Mouse (Mus musculus): ENCODE measurements around the gene Hoxa5. TPM values are rescaled to one million over a fixed set of nuclear protein-coding genes. Genes with fewer than 3 reads are reported as not detected.
A peak's percentile ranks its signal among the peaks of the same experiment; 100 is the strongest.

Gene Hoxa5
- polyA plus RNA-seq, 1 experiment from 2014 or later, result 21.4 TPM

GRCm38 (mm10) chr6:52213119-52213986, 9.0 kb upstream of the Hoxa5 start, which contains the start of the genes Hoxa3 and Gm28308:
Gene Hoxa3, minus strand, starts transcription at chr6:52213336.
Gene Gm28308, minus strand, starts transcription at chr6:52213339.
- ChIA-PET CTCF (interaction anchor here (0.8 to 2.9 kb wide), 8 partner anchors 10 to 211 kb away, joined by 3 to 21 read pairs (median 4); partner anchors contain the start of genes Hoxa10 and Hoxa7), POLR2A (interaction anchor here (0.7 to 37.4 kb wide), 5 partner anchors 9 to 744 kb away, joined by 3 to 778 read pairs (median 153); partner anchors contain the start of genes 5730596B20Rik, Hoxa10, Hoxa11 and Hoxa7)
- no peak for TF ChIP-seq CTCF (IDR thresholded peaks at IDR 0.05)
- H3K27me3 ChIP-seq, result no peaks in the 10 kb centered on the region
- no peak for DNase-seq (ENCODE audit: low read depth, low spot score)
- peak; percentile 35 for ATAC-seq
- in situ Hi-C loops (cut with MboI; ENCODE audit: low pct_unique_long_range_greater_than_20kb), result loop anchor here (25.0 kb wide), 1 partner anchor 501 kb away; no protein-coding TSS in a partner anchor

DNA sequence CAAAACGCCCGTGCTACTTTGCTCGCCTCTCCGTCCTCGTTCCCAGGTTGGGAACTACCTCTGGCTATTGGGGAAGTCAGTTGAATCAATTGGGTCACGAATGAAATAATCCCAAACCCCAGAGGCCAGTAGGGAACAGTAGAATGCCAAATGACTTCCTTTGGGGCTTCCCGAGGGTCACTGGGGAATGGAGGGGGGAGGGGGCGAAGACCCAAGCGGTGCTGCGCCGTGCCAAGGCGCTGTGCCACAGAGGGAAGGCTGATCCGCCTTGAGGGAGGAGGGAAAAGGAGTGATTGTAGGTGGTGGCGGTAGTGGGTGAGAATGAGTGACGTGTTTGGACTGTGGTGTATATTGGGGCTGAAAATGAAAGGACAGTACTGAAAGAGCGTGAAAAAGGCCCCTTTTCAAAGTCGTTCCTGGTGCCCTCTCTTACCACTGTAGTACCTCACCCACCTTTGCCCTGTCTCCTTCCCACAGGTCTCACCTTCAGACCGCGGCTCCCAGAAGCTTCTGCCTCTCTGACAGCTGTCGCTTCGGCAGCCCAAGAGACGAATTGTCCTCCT, 8.2 kb upstream of the Hoxa5 start:
- TF ChIP-seq CTCF (IDR thresholded peaks at IDR 0.05), result no peak
- ChIA-PET POLR2A (interaction anchor here (1.4 to 37.4 kb wide), 5 partner anchors 11 to 54 kb away, joined by 4 to 778 read pairs (median 153); partner anchors contain the start of genes 5730596B20Rik, Hoxa1, Hoxa10 and Hoxa11), CTCF (interaction anchor here (0.8 to 3.4 kb wide), 4 partner anchors 8 to 210 kb away, joined by 3 to 21 read pairs (median 12); partner anchors contain the start of gene Hoxa7)
- no peak for ATAC-seq
- H3K27me3 ChIP-seq, result no peaks in the 10 kb centered on the region
- no peak for DNase-seq (ENCODE audit: low read depth, low spot score)
- in situ Hi-C loops (cut with MboI; ENCODE audit: low pct_unique_long_range_greater_than_20kb), result loop anchor here (25.0 kb wide), 1 partner anchor 500 kb away; no protein-coding TSS in a partner anchor

DNA sequence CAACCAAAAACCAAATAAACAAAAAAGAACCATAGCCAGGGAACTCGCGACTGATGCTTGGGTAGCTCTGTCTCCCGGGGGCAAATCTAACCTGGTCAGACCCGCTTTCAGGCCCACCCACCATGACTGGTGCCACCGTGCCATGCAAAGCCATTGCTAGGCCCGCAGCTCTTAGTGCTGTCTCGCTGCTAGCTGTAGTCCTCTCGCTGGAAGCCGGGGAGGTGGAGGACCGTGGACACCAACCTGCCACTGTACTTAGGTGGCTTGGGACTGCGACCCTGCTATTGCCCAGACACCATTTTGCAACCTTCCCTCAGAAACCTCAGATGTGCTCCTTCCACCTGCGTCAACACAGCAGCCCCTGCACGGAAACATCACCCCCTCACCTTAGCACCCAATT, 7.6 kb upstream of the Hoxa5 start:
- no peak for TF ChIP-seq CTCF (IDR thresholded peaks at IDR 0.05)
- DNase-seq (ENCODE audit: low read depth, low spot score) (no peak), ATAC-seq (no peak)
- ChIA-PET CTCF (interaction anchor here (1.0 to 3.4 kb wide), 7 partner anchors 9 to 34 kb away, joined by 3 to 21 read pairs (median 6); partner anchors contain the start of genes Hoxa10, Hoxa11, Hoxa7 and Hoxa9), POLR2A (interaction anchor here (1.4 to 37.4 kb wide), 6 partner anchors 11 to 207 kb away, joined by 4 to 778 read pairs (median 80); partner anchors contain the start of genes 5730596B20Rik, Hoxa1, Hoxa10 and Hoxa11)
- in situ Hi-C loops (cut with MboI; ENCODE audit: low pct_unique_long_range_greater_than_20kb), result loop anchor here (25.0 kb wide), 1 partner anchor 500 kb away; no protein-coding TSS in a partner anchor
- H3K27me3 ChIP-seq, result no peaks in the 10 kb centered on the region

DNA sequence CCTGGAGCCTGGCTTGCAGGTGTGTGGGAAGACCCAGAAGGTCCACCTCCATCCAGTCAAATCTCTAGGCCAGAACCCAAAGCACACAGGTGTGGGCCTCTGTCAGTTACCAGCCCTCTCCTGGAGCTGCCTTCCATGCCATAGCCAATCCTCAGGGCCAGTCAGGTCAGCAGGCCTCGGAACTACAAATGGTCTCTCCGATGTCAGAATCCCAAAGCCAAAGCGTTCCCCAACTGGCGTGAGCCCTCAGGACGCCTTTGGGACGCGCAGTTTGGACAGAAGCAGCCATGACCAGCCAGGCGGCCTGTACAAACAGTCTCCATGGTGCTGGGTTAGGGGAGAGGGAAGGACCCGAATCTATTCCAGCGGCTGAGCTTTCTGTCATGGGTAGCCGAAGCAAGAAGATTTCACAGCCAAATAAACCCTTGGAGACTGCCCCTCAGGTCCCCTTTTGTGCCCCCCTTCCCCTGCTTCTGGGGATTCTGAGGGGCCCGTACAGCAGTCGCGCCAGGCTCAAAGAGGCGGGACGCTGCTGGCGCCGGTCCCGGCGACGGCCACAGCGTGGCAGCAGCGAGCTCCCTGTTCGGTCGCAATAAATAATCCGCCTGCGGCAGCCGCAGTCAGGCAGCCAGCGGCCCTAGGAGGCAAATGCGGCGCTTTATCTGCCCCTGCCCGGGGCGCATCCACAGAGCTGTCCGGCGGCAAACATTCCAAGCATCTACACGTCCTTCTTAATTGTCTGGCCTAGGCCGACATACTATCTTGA, 7.0 kb upstream of the Hoxa5 start:
- no peaks in the 10 kb centered on the region for H3K27me3 ChIP-seq
- ATAC-seq (peak; percentile 19), DNase-seq (ENCODE audit: low read depth, low spot score) (no peak)
- TF ChIP-seq CTCF (IDR thresholded peaks at IDR 0.05), result no peak
- ChIA-PET POLR2A (interaction anchor here (0.5 to 37.4 kb wide), 7 partner anchors 12 to 275 kb away, joined by 3 to 778 read pairs (median 6); partner anchors contain the start of genes 5730596B20Rik, Hoxa1, Hoxa10 and Hoxa11), CTCF (interaction anchor here (0.8 to 3.4 kb wide), 13 partner anchors 9 to 209 kb away, joined by 3 to 21 read pairs (median 4); partner anchors contain the start of genes 5730596B20Rik, Hoxa10, Hoxa11 and Hoxa7)
- in situ Hi-C loops (cut with MboI; ENCODE audit: low pct_unique_long_range_greater_than_20kb), result loop anchor here (25.0 kb wide), 1 partner anchor 499 kb away; no protein-coding TSS in a partner anchor

DNA sequence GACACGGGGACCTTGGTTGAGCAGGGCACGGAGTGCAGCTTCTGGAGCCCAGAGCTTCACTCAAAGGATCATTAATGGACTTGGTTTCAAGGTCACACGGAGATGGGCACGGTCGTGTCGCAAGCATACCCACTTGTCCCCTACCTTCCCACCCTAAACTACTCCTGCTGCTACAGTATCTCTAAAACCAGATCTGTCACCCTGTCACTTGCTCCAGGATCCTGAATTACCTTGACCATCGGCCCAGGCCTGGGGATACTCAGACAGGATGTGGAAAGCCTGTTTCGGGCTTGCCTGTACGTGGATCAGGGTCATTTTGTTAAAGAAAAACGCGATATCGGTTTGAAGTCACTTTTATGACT, 5.3 kb upstream of the Hoxa5 start:
- H3K27me3 ChIP-seq, result no peaks in the 10 kb centered on the region
- no peak for DNase-seq (ENCODE audit: low read depth, low spot score)
- ATAC-seq, result no peak
- no peak for TF ChIP-seq CTCF (IDR thresholded peaks at IDR 0.05)
- POLR2A ChIA-PET, result interaction anchor here (0.6 to 37.4 kb wide), 5 partner anchors 14 to 274 kb away, joined by 3 to 778 read pairs (median 153); partner anchors contain the start of genes 5730596B20Rik, Hoxa10, Hoxa11 and Hoxa7
- in situ Hi-C loops (cut with MboI; ENCODE audit: low pct_unique_long_range_greater_than_20kb), result loop anchor here (5.0 to 25.0 kb wide), 3 partner anchors 202 to 497 kb away; no protein-coding TSS in a partner anchor
- CTCF ChIA-PET, result interaction anchor here (1.2 to 3.4 kb wide), 6 partner anchors 11 to 32 kb away, joined by 3 to 21 read pairs (median 4); partner anchors contain the start of genes 5730596B20Rik, Hoxa10 and Hoxa7

DNA sequence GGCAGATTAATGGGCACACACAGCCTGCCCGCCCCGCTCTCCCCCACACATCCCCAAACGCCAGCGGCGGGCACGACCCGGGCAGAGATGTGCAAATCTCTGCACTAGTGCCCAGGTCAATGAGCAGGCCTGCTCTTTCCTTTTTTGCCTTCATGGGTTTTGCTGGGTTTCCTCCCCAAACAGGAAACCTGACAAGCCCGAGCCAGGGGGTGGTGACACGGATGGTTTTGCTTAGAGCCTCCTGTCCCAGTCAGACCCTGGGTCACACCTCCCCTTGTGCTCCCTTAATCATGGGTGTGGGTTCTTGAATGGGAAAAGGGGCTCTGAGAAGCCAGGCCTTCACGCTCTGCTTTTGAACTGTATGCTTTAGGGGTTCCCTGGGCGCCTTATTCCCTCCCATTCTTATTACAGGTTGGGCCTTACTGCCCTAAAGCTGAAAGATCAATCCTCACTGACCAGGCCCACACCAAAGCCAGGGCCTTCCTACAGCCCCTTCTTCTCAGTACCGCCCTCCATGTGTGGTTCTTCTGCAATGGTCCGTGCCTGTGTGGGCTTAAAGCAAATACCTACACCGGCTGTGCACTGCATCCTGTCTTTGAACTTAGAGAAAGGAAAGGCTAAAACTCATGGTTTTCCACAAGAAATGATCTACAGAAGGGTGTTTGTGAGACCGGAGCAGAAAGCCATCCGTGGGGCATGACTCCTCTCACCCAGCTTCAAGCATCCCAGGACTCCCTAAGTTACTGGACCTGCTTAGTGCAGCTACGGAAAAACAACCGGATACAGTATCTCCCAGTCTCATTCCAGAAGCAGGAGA, 4.7 kb upstream of the Hoxa5 start:
- POLR2A ChIA-PET, result interaction anchor here (0.6 to 37.4 kb wide), 5 partner anchors 14 to 274 kb away, joined by 3 to 778 read pairs (median 153); partner anchors contain the start of genes 5730596B20Rik, Hoxa10, Hoxa11 and Hoxa7
- no peak for ATAC-seq
- no peak for TF ChIP-seq CTCF (IDR thresholded peaks at IDR 0.05)
- CTCF ChIA-PET, result interaction anchor here (1.5 to 3.4 kb wide), 3 partner anchors 12 to 31 kb away, joined by 3 to 21 read pairs (median 5); partner anchors contain the start of genes 5730596B20Rik and Hoxa7
- no peaks in the 10 kb centered on the region for H3K27me3 ChIP-seq
- no peak for DNase-seq (ENCODE audit: low read depth, low spot score)
- in situ Hi-C loops (cut with MboI; ENCODE audit: low pct_unique_long_range_greater_than_20kb), result loop anchor here (5.0 to 25.0 kb wide), 3 partner anchors 202 to 497 kb away; no protein-coding TSS in a partner anchor

DNA sequence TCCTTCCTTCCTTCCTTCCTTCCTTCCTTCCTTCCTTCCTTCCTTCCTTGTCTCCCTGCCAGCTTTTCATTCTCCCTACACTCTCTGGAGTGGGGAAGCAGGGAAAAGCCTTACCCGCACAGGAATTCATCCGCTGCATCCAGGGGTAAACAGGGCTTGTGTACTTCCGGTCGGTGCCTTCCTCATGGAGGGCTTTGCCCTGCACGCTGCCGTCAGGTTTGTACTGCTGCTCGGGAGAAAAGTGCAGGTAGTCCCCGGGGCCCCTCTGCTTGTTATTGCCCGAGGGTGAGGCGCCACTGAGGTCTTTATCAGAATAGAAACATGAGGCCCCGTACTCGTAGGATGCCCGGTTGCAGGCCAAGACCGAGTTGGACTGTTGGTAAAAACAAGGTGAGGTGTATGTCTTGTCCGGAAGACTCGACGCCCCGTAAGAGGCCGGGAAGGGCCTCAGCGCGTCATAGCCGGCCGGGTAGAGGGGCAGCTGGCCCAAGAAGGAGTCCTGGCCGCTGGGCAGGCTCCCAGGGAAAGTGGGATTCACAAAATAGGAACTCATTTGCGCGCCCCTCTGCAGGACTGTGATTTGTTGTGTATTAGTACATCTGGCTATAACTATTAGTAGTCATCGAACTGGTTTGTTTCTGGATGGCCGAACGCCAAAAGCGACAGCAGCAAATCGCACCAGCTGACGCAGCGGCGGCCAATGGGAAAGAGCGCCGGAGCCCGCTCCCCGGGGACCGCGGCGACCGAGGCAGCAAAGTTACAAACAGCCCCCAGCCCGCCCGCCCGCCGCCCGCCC, 3.9 kb upstream of the Hoxa5 start, which contains the start of gene Hoxa6:
Gene Hoxa6, minus strand, starts transcription at position 651 of the 796 bp plus-strand sequence.
- DNase-seq (ENCODE audit: low read depth, low spot score) (no peak), ATAC-seq (no peak)

More for the DNA sequence above, 3.9 kb upstream of the Hoxa5 start, which contains the start of gene Hoxa6:
- ChIA-PET CTCF (no interaction called here), POLR2A (interaction anchor here (1.0 to 37.4 kb wide), 4 partner anchors 15 to 50 kb away, joined by 3 to 778 read pairs (median 266); partner anchors contain the start of genes 5730596B20Rik, Hoxa10, Hoxa11 and Hoxa7)
- H3K27me3 ChIP-seq, result no peaks in the 10 kb centered on the region
- in situ Hi-C loops (cut with MboI; ENCODE audit: low pct_unique_long_range_greater_than_20kb), result loop anchor here (5.0 to 25.0 kb wide), 3 partner anchors 201 to 496 kb away; no protein-coding TSS in a partner anchor
- no peak for TF ChIP-seq CTCF (IDR thresholded peaks at IDR 0.05)

All from Patski (cell line).